Mouse (Mus musculus) urinary bladder, postnatal 36 days (tissue): ENCODE data around the gene Gpatch3.

Experiments used
- DNase-seq, 2 experiments: peaks; one replicate each; pipeline ENCODE4 v3.0.0; 2022; ENCODE audit warnings: low spot score in 2 of 2, mixed read lengths in 1 of 2

The Gpatch3 gene

GRCm38 (mm10) chr4:133619473-133620136, 45.1 kb downstream of the Gpatch3 start:
- DNase-seq: no peak

DNA sequence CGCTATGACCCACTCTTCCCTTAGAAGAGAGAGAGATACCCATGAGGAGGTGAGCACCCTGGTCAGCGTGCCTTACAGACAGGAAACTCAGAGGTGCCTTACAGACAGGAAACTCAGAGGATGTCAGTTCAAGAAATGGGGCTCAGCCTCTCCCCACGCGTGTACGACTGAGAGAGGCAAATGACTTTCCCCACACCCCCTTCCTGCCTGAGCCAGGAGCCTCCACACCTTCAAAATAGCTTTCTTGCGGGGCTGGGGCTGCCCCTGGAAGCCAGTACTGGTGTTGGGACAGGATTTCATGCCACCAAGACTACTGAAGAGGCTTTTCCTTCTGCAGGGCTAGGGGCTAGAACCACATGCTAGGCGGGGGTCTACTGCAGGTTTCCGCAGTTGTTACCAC, 46.1 kb downstream of the Gpatch3 start:
- DNase-seq: no peak

GRCm38 (mm10) chr4:133622161-133622695, 47.7 kb downstream of the Gpatch3 start:
- DNase-seq: no peak

- DNase-seq: no peak
Observed at GRCm38 (mm10) chr4:133624830-133625229, 50.3 kb downstream of the Gpatch3 start.

DNA sequence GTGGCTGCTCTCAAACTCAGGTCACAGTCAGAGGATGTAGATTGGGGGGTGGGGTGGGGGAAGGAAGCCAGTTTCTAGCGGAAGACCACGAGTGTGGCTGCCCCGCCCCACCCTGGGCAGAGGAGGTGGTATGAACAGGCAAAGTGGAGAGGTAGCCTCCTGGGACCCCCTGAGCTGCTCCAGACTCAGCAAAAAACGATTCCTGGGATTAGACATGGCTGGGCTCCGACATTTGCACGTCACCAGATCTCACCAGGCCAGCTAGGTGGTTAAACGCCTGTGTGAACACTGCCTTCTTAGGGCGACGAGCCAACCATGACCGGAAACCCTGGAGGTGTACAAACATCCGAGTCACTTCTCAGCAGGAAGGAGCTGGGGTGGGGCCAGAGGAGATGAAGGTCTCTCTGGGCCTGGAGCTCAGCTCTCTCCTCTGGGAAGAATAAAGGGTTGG, 51.1 kb downstream of the Gpatch3 start:
- DNase-seq: peak in 1 of 2 experiments; percentile 52

- DNase-seq: no peak
Observed at GRCm38 (mm10) chr4:133626221-133626620, 51.7 kb downstream of the Gpatch3 start.

DNA sequence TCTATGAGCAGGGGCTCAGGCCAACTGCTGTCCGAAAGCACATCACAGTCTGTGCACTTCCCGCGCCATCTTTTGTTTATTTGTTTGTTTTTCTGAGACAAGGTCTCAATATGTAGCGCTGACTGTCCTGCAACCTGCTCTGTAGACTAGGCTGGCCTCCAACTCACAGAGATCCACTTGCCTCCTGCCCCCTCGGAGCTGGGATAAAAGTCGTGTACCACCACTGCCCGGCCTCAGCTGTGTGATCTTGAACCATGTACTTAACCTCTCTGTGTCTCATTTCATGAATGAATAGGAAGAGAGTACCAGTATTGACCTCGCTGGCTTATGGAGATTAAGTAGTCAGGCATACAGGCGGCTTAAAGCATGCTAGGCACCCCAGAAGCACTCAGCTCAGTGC, 52.1 kb downstream of the Gpatch3 start:
- no peak for DNase-seq

- DNase-seq: no peak
Observed at GRCm38 (mm10) chr4:133627039-133627438, 52.5 kb downstream of the Gpatch3 start.

- DNase-seq: no peak
Observed at GRCm38 (mm10) chr4:133628517-133628916, 54.0 kb downstream of the Gpatch3 start.

GRCm38 (mm10) chr4:133629191-133629590, 54.6 kb downstream of the Gpatch3 start:
- no peak for DNase-seq

- DNase-seq: no peak
Observed at GRCm38 (mm10) chr4:133630326-133630920, 55.9 kb downstream of the Gpatch3 start.

- no peak for DNase-seq
Observed at GRCm38 (mm10) chr4:133631071-133631768, 56.7 kb downstream of the Gpatch3 start.

GRCm38 (mm10) chr4:133631769-133632411, 57.3 kb downstream of the Gpatch3 start:
- no peak for DNase-seq

GRCm38 (mm10) chr4:133632483-133633327, 58.2 kb downstream of the Gpatch3 start:
- no peak for DNase-seq

DNA sequence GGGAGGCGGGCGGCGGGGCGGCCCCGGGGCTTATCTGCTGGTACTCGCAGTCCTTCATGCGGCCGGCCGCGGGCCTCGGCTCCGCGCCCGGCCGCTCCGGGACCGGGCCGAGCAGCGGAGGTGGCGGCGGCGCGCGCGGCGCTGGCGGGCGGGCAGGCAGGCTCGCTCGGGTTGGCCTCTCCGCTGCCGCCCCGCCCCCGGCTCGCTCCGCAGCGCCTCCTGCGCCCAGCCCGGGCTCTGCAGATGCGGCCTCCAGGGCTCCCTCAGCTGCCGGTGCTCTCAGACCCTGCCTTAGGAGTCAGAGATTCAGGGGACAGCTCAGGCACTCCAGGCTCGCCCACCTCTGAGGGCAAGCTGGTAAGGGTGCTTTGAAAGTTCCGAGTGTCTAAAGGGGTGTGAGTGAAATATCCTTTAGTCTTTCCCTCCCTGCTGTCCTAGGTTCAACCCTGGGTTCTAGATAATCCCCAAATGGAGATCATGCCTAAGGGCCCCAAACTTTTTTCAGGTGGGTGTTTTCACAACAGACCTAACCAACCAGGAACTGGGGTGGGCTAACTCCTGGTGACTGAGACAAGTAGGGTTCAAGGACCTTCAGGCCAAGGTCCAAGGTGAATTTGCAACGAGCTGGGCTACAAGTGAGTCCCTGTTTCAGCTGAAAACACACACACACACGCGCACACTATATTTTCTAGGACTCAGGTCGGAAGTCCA, 58.9 kb downstream of the Gpatch3 start:
- DNase-seq: peak; percentile 84 to 88
